Mouse (Mus musculus): Measurements from ENCODE around the gene Stxbp1.

DNA sequence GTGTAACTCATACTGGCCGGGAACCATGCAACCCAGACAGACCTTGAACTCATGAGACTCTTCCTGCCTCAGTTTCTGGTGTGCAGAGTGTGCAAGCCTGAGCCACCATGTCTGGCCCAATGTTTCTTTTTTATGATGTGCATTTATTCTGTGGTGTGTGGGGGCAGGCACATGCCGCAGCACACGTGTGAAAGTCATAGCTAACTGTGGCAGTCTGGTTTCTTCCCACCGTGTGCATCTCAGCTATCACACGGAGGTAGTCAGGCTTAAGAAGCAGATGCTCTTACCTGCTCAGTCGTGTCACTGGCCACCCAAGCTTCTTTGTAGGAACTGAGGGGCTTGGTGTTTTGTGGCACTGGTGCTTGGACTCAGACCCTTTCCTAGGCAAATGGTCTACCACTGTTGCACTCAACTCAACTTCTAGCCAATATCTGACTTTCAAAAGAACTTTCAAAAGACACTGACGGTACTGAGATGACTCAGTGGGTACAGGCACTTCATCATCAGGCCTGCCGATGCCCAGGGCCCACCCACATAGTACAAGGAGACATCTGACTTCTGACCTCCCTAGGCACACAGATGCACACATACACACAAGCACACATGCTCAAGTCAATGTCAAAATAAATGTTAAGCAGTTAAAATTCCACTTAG lies 74.3 kb downstream of the Stxbp1 start:
- TF ChIP-seq CTCF (IDR thresholded peaks at IDR 0.05; ENCODE audit: low read depth) = no peak
- no peak for TF ChIP-seq EP300 (IDR thresholded peaks at IDR 0.05; ENCODE audit: low read depth)

All from liver, postnatal 0 days (tissue).